Mouse (Mus musculus) left cerebral cortex, adult 11 months (tissue): ENCODE data around the gene Abca4.
"Not testable (repeated sequence)": the region's sequence is repeated elsewhere in the genome, so short reads cannot be mapped to it uniquely, and the experiment has no call there.

Source experiments
- DNase-seq: peaks from one replicate; pipeline ENCODE4 v3.0.0; 2022; ENCODE audit warnings: low spot score

Abca4 gene

DNA sequence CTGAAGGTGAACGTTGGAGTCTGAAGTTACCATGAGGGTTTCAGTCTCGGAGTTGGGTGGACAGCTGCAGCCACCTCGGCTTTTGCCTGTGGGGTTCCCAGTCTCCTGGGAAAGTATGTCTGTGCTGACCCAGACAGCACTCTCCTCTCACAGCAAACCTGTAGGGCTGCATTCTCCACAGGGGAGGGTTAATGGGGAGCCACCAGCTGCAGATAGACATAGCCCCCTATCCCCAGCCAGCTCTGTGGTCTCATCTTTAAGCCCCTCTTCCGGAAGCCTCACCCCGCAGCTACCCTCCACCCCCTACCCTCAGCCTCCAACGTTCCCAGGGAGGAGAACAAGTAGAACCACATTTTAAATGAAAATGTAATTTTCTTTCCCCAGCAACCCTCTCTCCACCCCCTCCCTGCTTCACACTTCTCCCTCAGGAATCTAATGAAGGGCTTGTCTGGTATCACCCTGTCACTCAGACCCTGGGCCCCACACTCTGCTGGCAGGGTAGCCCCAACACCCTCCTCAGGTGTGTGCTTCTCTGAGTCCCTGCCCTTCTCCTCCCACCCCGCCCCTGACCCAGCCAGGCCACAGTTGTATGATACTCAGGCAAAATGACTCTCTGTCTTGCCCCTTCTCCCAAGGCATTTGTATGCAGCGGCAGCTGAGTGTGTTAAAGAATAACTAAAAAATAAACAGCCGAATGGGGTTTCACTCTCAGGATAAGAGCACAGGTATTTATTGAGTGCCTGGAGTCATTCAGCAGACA, 14.4 kb downstream of the Abca4 start:
- DNase-seq = no peak

DNA sequence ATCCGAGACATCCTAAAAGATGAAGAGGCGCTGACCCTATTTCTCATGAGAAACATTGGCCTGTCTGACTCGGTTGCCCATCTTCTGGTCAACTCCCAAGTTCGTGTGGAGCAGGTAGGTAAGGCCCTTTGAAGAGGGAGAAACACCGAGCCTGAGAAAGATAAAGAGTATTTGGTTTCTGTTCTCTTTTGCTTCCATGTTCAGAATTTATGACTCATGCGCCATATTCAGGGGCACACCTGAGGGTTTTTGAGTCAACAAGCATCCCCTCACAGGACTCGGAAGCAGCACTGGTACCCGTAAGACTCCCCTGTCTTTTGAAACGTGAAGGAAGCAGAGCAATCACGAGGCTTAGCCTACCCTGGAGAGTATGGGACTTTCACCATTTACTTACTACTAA, 18.3 kb downstream of the Abca4 start:
- DNase-seq = no peak

GRCm38 (mm10) chr3:122064556-122065410, 20.5 kb downstream of the Abca4 start:
- no peak for DNase-seq

DNA sequence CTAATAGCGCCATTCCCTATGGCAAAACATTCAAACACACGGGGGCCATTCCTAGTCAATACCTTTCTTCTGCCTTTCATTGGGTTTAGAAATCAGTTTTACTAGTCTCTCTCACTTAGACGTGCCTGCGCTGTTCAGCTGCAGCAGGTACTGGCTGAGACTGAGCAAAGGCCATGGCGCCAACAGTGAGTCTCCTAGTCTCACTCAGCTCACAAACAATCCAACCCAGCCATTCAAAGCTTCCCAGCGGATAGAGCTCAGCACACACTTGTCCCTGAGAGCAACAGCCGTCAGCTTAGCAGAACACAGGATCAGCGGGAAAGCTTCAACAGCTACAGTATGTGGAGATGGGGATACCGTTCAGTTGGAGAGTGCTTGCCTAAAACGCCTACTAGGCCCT, 27.5 kb downstream of the Abca4 start:
- no peak for DNase-seq

DNA sequence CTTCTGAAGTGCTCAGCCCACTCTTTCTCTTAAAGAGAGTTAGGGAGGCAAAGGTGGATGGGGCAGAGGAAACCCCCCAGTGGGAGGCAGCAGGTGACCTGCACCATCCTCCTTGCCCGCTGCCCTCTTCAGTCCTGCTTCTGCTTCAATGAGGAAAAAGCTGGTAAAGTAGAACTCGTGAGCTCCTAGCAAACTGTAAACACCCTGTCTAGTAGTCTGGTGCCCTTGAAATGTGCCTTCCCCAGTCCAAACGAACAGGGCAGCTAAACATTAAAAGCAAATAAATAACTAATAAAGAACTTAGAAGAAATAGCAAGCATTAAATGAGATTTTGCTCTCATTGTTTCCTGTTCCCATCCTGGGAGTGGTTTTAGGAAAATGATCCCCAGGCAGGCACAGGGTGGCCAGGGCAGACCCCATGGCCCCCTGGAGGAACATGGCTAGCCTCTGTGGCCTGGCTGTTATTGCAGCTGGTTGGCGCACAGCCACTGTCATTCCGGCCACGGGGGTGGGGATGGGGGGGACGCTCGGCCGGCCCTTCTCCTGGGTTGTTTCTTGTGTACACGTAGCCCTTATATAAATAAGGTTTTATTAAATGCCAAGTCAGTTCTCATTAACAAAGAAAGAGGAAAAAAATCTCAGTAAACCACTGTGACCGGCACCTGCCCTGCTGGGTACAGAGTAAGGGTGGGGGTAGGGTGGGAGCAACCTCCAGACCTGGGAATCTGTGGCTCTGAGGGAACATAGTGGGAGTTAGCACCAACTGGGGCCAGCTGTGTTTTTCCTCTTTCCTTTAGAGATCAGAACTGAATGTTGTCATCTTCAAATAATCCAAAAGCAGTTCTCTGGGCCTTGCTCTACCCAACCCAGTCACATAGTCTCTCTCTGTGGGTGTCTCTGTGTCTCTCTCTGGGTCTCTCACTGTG, 28.7 kb downstream of the Abca4 start:
- DNase-seq = no peak

- DNase-seq = no peak
Observed at GRCm38 (mm10) chr3:122073595-122073994, 29.4 kb downstream of the Abca4 start.

DNA sequence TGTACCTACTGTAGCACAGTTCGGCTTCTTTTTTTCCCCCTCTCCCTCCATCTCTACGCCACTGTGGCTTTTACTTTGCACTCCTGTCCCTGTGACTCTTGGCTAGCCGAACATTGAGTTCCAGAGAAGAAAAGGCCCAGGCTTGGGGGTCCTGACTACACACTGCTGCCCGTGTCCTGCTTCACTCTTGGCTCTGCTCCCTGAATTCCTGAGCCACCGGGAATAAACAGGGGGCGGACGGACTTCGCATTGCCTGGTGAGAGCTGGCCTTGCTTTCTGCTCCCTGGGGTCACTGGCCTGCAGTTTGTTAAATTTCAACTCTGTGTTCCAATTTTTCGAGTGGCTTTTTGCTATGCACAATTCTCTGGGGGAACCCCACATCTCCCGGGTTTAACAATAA, 30.1 kb downstream of the Abca4 start:
- DNase-seq = no peak

- DNase-seq = peak; percentile 28
Observed at GRCm38 (mm10) chr3:122078141-122078540, 33.9 kb downstream of the Abca4 start.

DNA sequence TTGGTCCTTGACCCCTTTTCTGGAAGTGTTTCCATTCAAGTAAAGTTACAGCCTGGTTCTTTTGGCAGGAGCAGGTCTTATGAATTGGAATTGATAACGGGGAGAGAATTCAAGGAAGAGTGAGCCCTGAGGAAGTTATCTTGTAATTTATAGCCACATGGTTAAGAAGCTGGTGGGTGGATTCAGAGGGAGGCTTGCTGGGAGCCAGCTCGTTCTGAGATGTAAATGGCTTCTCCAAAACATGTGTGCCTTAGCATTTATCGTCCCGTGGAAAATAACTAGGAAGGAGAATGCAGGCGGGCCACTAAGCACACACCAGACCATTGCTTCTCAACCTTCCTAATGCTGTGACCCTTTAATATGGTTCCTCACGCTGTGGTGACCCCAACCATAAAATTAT, 34.9 kb downstream of the Abca4 start:
- no peak for DNase-seq

GRCm38 (mm10) chr3:122081634-122082033, 37.4 kb downstream of the Abca4 start:
- not testable (repeated sequence) for DNase-seq

DNA sequence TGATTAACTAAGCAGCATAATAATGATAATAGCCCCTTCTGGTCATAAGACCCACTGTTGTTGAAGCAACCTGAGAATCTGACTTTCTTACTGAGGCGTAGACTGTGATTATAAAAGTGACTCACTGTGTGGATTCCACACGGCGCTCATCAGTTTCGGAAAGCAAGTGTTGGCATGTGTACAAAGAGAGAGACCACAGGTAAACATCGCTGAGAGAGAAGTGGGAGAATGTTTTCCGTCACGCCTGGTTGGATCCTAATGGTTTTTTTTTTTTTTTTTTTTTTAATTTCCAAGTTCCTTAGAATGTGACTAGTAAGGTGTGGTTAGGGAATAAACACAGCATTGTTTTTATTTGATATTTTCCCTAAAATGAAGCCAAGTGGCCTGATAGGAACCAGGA, 38.1 kb downstream of the Abca4 start:
- no peak for DNase-seq

GRCm38 (mm10) chr3:122085157-122085989, 41.1 kb downstream of the Abca4 start:
- DNase-seq = no peak

DNA sequence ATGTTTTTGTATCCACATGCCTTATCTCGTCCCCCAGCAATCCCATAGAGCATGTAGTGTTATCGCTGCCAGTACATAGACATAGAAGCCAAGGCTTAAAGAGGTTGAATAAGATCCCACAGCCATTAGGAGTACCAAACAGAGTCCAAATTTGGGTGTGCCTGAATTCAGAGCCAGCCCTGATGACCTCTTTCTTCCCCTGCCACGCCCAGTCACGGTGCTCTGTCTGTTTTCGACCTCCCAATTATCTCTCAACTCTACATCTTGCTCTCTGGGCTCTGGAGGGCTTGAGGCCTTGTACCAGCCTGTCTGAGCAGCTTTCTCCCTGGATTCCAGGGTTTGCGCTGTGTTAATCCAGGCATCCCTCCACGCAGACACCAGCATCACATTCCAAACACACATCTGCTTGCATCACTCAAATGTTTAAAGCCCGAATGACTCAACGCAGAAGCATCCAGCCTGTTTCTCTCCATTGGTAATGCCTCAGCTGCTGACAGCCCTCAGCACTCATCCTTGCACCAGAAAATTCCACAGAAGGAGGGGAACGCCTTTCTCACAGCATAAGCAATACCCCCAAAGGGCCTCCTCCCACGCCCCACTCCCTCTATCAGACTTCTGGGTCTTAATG, 43.9 kb downstream of the Abca4 start:
- no peak for DNase-seq

DNA sequence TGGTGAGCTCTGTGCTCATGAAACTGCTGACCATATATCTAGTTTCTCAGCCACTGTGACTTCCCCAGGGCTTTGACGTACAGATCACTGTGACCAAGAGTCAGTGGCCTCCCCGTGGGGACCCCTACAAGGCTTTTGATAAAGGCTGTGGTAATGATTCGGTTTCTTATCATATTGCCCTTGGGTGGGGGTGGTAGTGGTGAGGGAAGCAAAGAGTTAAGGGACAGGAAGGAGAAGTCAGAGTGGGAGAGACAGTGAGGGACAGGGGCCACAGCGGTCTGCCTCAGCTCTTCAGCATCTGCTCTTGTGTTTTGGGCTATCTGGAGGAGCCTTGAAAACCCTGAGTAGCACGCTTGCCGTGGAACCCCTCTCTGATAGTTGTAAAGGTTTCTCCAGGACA, 46.1 kb downstream of the Abca4 start:
- DNase-seq = no peak

DNA sequence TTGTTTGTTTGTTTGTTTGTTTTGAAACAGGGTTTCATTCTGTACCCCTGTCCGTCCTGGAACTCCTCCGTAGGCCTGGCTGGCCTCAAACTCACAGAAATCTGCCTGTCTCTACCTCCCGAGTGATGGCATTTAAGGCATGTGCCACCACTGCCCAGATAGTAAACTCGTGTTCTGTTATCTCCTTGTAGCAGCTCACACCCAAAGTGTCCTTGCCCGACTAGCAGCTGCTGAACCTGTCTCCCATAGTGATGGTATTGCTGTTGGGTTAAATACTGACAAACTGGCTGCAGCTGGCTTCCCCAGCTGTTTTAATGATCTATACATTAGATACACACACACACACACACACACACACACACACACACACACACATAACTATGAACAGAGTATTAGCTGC, 55.5 kb downstream of the Abca4 start:
- DNase-seq = no peak

DNA sequence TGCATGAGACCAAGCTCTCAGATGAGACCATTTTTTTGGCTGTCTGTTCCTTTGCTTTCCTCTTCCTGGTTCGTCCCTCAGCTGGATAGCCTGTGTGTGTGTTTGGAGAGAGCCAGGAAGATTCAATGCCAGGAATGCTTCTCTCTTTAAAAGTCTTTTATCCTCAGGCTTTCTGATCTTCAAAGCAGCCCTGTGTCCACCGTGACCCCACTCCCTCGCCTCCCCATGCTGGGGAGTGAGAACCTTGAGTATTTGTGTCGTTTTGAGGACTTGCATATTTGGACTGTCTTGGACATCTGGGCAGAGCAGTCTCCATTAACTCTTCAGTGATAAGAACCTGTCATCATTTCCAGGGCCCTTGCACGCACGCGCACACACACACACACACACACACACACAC, 57.8 kb downstream of the Abca4 start:
- DNase-seq = no peak

- peak; percentile 37 for DNase-seq
Observed at GRCm38 (mm10) chr3:122103864-122104808, 59.9 kb downstream of the Abca4 start.

GRCm38 (mm10) chr3:122106920-122107319, 62.7 kb downstream of the Abca4 start:
- DNase-seq = no peak

- no peak for DNase-seq
Observed at GRCm38 (mm10) chr3:122107643-122108194, 63.5 kb downstream of the Abca4 start.
